Mouse (Mus musculus): ENCODE measurements around the gene Ifngr1. TPM values are rescaled to one million over a fixed set of nuclear protein-coding genes. Genes with fewer than 3 reads are reported as not detected.

Gene Ifngr1
- total RNA-seq, 2 experiments from 2014 or later: 24.2 to 25.6 TPM

GRCm38 (mm10) chr10:19638851-19639250 lies 47.1 kb downstream of the Ifngr1 start:
- DNase-seq (ENCODE audit: low spot score): no peak

GRCm38 (mm10) chr10:19639630-19640029 lies 47.9 kb downstream of the Ifngr1 start:
- no peak for DNase-seq (ENCODE audit: low spot score)

- no peak for DNase-seq (ENCODE audit: low spot score)
Observed at GRCm38 (mm10) chr10:19645119-19645518, 53.4 kb downstream of the Ifngr1 start.

- DNase-seq (ENCODE audit: low spot score): no peak
Observed at GRCm38 (mm10) chr10:19657426-19657825, 65.7 kb downstream of the Ifngr1 start.

Other genes starting within 250 kb of the Ifngr1 start
- not detected for gene Olig3, start 235.4 kb upstream of the Ifngr1 start, total RNA-seq (2021)
- not detected for gene Il22ra2, start 30.0 kb downstream of the Ifngr1 start, total RNA-seq (2021)
- not detected for gene Il20ra, start 120.6 kb downstream of the Ifngr1 start, total RNA-seq (2021)